Mouse (Mus musculus): ENCODE measurements around the gene Otoa.

Gene Otoa

GRCm38 (mm10) chr7:121082949-121083513 is 1.6 kb downstream of the Otoa start:
- no peak for DNase-seq (ENCODE audit: extremely low spot score)

DNA sequence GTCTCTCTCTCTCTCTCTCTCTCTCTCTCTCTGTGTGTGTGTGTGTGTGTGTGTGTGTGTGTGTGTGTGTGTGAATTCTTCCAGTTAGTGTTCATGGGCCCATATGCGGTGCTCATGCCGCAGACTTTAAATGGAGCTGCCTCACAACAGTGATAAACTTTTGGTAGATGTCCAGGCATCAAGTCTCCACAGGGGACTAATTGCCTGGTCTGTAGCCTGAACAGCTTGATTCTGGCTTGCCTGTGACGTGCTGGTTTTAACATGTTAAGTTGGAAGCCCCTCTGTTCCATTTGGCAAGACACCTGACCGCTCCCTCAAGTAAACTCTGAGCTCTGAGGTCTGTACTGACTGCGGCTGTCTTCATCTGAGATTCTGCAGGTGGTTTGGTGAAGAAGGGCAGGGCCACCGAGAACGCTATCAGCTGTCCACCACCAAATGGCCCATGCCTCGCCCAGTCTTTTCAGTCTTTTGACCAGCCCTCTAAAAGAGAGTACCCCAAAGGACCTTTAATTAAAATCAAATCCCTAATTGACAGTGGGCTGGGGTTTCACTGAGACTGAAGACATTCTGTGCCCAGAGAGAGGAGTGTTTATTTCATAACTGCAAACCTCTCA is 3.5 kb downstream of the Otoa start:
- DNase-seq (ENCODE audit: extremely low spot score): no peak

DNA sequence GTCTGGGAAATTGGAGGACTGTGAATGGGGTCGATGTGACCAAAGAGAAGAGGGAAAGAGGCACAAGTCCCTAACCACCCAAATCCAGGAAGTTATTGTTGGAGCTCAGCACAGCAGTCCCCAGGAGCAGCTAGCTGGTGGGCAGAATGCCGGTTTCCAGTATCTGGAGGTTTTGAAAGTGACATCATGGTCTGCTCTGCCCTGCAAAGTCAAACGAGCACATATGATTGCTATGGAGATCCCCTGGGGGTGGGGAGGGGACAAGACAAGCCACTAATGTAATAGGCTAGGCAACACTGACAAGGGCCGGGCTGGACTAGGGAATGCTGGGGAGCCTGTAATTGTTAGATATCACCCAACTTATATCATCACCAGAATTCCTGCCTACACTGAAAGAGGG is 4.0 kb downstream of the Otoa start:
- DNase-seq (ENCODE audit: extremely low spot score): no peak

GRCm38 (mm10) chr7:121088745-121089144 is 7.3 kb downstream of the Otoa start:
- DNase-seq (ENCODE audit: extremely low spot score): no peak

DNA sequence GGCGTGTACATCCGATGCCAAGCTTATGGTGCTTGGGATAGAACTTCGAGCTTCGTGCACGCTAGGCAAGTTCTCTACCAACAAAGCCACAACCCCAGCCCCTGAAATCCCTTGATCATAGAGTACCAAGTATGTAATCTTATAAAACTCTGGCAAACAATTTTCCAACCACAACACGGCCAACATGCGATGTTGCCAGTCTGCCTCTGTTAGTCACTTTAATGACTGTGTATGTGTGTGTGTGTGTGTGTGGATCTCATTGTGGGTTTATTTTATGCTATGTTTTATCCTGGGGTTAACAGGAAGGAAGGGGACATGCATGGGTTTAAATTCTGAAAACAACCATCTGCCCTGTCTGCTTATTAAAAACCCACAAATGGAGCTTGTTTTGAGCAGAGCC is 9.3 kb downstream of the Otoa start:
- no peak for DNase-seq (ENCODE audit: extremely low spot score)

GRCm38 (mm10) chr7:121093026-121093425 is 11.6 kb downstream of the Otoa start:
- no peak for DNase-seq (ENCODE audit: extremely low spot score)

GRCm38 (mm10) chr7:121098614-121099389 is 17.4 kb downstream of the Otoa start:
- DNase-seq (ENCODE audit: extremely low spot score): no peak

DNA sequence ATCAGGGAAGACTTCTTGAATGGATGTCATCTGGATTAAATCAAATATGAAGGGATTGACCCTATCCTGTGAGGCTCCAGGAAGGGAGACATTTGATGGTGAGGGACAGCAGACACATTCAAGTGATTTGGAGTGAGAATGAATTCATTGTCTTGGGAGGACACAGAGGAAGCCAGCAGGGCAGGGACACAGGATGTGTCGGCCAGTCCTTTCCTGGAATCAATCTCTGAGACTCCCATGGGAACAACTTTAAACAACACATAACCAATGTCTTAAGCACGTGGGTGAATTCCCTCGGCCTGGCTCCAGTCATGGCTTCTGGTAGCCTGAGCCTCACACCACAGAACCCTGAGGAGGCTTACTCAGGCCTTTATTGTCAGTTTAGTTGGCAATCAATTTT is 26.4 kb downstream of the Otoa start:
- no peak for DNase-seq (ENCODE audit: extremely low spot score)

- no peak for DNase-seq (ENCODE audit: extremely low spot score)
Observed at GRCm38 (mm10) chr7:121111321-121111720, 29.9 kb downstream of the Otoa start.

DNA sequence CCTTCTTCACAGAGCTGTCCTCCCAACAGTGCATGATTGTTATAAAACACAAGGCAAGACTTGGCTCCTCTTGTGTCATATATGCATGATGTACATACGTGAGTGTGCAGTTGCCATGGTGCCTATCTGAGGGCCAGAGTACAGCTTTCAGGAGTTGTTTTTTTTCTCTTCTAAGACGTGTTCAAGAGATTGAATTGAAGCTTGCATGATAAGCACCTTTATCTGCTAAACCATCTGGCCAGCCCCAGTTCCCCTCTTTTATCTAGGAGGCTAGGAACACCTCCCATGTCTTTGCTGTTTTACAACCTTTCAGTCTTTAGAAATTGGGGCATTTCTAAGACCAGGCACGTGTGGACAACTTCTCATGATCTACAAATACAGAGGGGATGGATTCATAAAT is 30.3 kb downstream of the Otoa start:
- no peak for DNase-seq (ENCODE audit: extremely low spot score)

DNA sequence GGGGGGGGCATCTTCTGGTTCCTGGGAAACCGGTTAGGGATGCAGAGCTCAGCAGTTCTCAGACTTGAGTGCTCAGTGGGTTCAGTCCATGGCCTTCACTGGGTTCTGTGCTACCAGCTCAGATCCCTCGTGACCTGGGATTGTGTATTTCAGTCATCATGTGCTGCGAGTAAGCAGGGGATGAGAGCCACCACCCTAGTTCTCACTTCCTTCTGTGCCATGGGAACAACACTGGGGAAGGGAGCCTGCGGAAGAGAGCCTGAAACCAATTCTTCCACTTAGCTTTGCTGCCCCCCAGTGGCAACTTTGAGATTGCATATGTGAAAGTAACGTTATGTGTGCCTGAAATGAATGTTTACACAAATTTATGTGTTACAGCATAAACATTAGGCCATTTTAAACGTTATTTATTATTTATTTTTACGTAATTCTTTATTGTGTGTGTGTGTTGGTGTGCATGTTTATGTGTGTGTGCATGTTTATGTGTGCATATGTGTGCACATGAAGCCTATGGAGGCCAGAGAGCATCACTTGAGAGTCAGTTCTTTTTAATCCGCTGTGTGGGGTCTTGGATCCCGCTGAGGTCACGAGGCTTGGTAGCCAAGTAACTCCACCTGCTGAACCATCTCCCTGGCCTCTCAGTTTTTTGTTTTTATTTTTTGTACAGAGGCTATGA is 38.8 kb downstream of the Otoa start:
- DNase-seq (ENCODE audit: extremely low spot score): peak; percentile 71

GRCm38 (mm10) chr7:121130837-121131236 is 49.4 kb downstream of the Otoa start:
- no peak for DNase-seq (ENCODE audit: extremely low spot score)

GRCm38 (mm10) chr7:121141274-121141673 is 59.8 kb downstream of the Otoa start:
- DNase-seq (ENCODE audit: extremely low spot score): no peak

DNA sequence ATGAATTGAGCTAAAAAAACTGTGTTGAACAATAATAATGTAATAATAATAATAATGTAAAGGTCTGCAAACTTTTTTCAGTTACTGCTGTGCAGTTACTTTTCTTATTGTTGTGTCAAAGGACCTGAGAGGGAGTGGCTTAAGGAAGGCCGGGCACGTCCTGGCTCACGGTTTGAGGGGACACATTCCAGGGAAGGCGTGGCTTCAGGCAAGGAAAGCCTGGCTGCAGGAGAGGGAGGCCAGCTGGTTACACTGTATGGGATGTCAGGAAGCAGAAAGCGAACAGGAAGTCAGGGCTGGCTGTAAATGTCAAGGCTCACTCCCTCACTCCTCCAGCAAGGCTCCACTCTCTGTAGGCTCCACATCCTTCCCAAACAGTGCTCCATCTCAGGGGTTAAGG is 69.2 kb downstream of the Otoa start:
- no peak for DNase-seq (ENCODE audit: extremely low spot score)

- no peak for DNase-seq (ENCODE audit: extremely low spot score)
Observed at GRCm38 (mm10) chr7:121152186-121152585, 70.7 kb downstream of the Otoa start.

DNA sequence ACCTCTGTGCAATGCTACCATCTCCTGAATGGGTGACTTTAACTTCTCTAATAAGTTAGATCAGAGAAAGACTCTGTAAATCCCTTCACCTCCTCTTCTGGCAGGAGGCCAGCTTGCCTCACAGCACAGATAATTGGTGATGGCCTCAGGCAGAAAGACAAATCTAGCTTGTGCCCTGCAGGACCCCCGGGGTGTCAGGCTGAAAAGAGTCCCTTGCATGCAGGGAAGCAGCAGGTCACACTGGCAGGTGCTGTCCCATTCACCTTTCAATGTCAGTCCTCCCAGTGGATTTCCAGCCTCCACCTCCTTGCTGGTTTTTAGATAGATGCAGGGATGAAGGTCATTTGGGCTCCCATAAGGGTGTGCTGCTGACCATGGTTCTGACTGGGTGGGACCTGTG is 84.2 kb downstream of the Otoa start:
- no peak for DNase-seq (ENCODE audit: extremely low spot score)

DNA sequence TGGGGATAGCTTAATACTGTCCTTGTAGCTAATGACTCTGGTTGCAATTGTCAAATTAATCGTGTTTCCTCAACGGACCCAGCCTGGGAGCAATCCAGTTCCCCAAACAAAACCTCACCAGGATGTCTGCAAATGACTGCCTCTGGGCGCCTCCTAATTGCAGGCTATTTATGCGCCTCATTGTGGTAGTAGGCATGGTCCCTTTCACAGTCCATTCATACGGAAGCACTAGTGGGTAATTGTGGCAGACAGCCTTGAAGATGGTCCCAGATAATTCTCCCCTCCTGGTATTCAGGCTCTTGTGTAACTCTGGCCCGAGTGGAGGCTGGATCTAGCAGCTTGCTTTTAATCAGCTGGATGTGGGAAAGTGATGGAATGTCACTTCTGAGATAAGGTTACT is 90.4 kb downstream of the Otoa start:
- DNase-seq (ENCODE audit: extremely low spot score): peak; percentile 12

DNA sequence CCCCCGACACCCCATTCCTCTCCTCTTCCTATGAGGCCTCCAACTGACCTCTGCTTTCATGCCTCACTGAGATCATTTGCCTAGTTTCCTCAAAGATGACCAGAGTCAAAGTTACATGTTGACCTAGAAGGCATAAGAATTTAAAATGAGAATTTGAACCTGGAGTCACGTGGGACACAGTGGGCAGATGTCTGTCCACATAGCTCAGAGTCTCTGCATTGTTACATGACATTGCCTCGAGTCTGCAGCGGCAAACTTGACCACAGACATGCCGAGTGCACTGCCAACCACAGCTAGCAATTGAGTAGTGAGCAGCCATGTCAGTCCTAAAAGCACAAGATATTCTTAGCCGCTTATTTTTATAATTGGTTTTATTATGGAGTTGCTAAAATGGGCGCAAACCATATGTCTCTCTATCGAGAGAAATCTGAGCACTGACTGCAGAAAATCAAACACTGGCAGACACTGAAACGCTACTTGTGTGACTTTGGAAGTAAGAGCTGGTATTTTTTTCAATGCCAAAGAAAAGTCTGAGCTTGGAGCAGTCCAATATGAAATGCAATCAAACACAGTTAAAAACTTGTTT is 105.8 kb downstream of the Otoa start:
- no peak for DNase-seq (ENCODE audit: extremely low spot score)

DNA sequence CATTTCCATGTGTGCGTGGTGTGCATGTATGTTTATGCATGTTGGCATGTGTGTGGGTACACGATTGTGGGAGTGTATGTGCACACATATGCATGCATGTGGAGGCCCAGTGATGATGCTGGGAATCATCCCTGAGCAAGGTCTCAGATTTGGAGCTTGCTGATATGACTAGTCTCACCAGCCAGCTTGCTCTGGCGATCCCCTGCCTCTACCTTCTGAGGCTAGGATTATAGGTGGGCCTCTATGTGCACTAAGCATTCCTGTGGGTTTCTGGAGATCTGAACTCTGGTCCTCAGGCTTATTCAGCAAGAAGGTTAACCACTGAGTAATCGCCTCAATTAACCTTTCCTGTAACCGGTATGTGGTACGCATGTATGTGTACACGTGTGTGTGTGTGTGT is 107.5 kb downstream of the Otoa start:
- DNase-seq (ENCODE audit: extremely low spot score): no peak

DNA sequence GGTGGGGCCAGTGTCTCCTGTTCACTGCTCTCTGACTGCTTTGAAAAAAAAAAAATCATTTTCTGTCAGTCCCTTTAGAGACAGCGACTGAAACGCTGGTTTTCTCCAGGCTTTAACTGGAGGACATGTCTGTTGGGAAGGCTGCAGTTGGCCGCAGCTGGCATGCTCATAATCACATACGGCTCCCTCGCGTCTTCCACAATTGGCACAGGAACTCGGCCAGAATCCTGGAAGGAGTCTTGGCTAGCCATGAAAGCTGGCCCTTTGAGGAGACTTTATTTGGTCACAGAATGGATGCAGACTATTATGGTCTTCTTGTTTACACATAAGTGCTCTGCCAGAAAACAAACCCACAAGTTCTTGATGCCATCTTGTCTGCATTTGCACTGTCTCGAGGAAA is 117.5 kb downstream of the Otoa start:
- no peak for DNase-seq (ENCODE audit: extremely low spot score)

- no peak for DNase-seq (ENCODE audit: extremely low spot score)
Observed at GRCm38 (mm10) chr7:121211804-121212203, 130.4 kb downstream of the Otoa start.

Measured in embryo, embryonic 9.5 days (tissue).